In genomic region chr19:53369469-53370043, GRCm38 (mm10) we compare ENCODE assay signal across 9 mouse cellular contexts. TPM values are rescaled to one million over a fixed set of nuclear protein-coding genes. Genes with fewer than 3 reads are reported as not detected.
DNase-seq lines count a peak whose midpoint lies in the region; ATAC-seq and TF ChIP-seq lines count a peak whose summit lies in the region.
"Had no signal": no experiment of that assay in that cellular context is flagged by ENCODE, and none has a peak within 500 bp of the region (broad histone marks: within the 10 kb centered on the region; RNA-seq: fewer than 3 reads in every experiment).

No protein-coding gene starts in this region.

- TF ChIP-seq POLR2A in bone marrow macrophage, adult 2 months (IDR thresholded peaks at IDR 0.05; ENCODE audit: borderline replicate concordance, low read depth, low read length): no peak
- no peak for TF ChIP-seq POLR2A in limb, embryonic 14.5 days (IDR thresholded peaks at IDR 0.05; ENCODE audit: borderline replicate concordance, extremely low read depth, insufficient read depth, insufficient read length)

- no peak overlapping the region for H3K4me3 ChIP-seq in bone marrow macrophage, adult 2 months (ENCODE audit: insufficient read depth, low read length)
- H3K4me3 ChIP-seq in embryonic facial prominence, embryonic 14.5 days (ENCODE audit: low read depth, low read length): no peak overlapping the region
- no peak overlapping the region for H3K4me3 ChIP-seq in heart, embryonic 10.5 days
- no peak overlapping the region for H3K4me3 ChIP-seq in limb, embryonic 14.5 days (replicated peaks; ENCODE audit: low read length)
- H3K4me3 ChIP-seq in midbrain, postnatal 0 days (ENCODE audit: low read depth, low read length): no peak overlapping the region
- H3K4me3 ChIP-seq: erythroblast, embryonic 14.5 days had no signal

- no peaks in the 10 kb centered on the region for H3K27me3 ChIP-seq in embryonic facial prominence, embryonic 14.5 days (replicated peaks; ENCODE audit: control insufficient read depth, insufficient read depth, low read length)
- H3K27me3 ChIP-seq in heart, embryonic 10.5 days (ENCODE audit: insufficient read depth, poor library complexity, severe bottlenecking): no peaks in the 10 kb centered on the region
- H3K27me3 ChIP-seq in limb, embryonic 14.5 days (ENCODE audit: control insufficient read depth, insufficient read depth, low read length): no peaks in the 10 kb centered on the region
- H3K27me3 ChIP-seq in midbrain, postnatal 0 days (ENCODE audit: insufficient read depth, low read length): no peaks in the 10 kb centered on the region

- no peak overlapping the region for H3K9ac ChIP-seq in embryonic facial prominence, embryonic 14.5 days (ENCODE audit: low read depth, low read length)
- no peak overlapping the region for H3K9ac ChIP-seq in limb, embryonic 14.5 days (ENCODE audit: low read depth, low read length, severe bottlenecking)
- no peak overlapping the region for H3K9ac ChIP-seq in midbrain, postnatal 0 days (replicated peaks; ENCODE audit: low read length, poor library complexity, severe bottlenecking)

- peaks cover 13% of the 10 kb centered on the region for H3K4me1 ChIP-seq in bone marrow macrophage, adult 2 months (ENCODE audit: control insufficient read depth, insufficient read depth, low read length)
- H3K4me1 ChIP-seq in embryonic facial prominence, embryonic 14.5 days (ENCODE audit: control insufficient read depth, insufficient read depth, low read length): peaks cover 12% of the 10 kb centered on the region
- peaks cover 35% of the 10 kb centered on the region for H3K4me1 ChIP-seq in heart, embryonic 10.5 days
- peaks cover 42% of the 10 kb centered on the region for H3K4me1 ChIP-seq in limb, embryonic 14.5 days (ENCODE audit: control insufficient read depth, insufficient read depth, low read length)
- H3K4me1 ChIP-seq in midbrain, postnatal 0 days (ENCODE audit: insufficient read depth, low read length): no peaks in the 10 kb centered on the region

- H3K36me3 ChIP-seq in embryonic facial prominence, embryonic 14.5 days (ENCODE audit: control insufficient read depth, insufficient read depth, low read length): peaks cover 30% of the 10 kb centered on the region; the same call in 1 of the 2 replicates
- H3K36me3 ChIP-seq in heart, embryonic 10.5 days: peaks cover 16% of the 10 kb centered on the region
- peaks cover 18% of the 10 kb centered on the region for H3K36me3 ChIP-seq in limb, embryonic 14.5 days (ENCODE audit: control insufficient read depth, insufficient read depth, low read length)
- H3K36me3 ChIP-seq in midbrain, postnatal 0 days (ENCODE audit: insufficient read depth, low read length): peaks cover 6% of the 10 kb centered on the region; the same call in 1 of the 2 replicates

- H3K4me2 ChIP-seq in embryonic facial prominence, embryonic 14.5 days (ENCODE audit: low read depth, low read length): no peak overlapping the region
- H3K4me2 ChIP-seq in limb, embryonic 14.5 days (replicated peaks; ENCODE audit: low read depth, low read length, severe bottlenecking): peak overlapping the region; percentile 33
- no peak overlapping the region for H3K4me2 ChIP-seq in midbrain, postnatal 0 days (ENCODE audit: low read depth, low read length, poor library complexity, severe bottlenecking)

- no peaks in the 10 kb centered on the region for H3K9me3 ChIP-seq in embryonic facial prominence, embryonic 14.5 days (ENCODE audit: control insufficient read depth, low read length)
- H3K9me3 ChIP-seq in heart, embryonic 10.5 days: no peaks in the 10 kb centered on the region
- H3K9me3 ChIP-seq in limb, embryonic 14.5 days (ENCODE audit: control insufficient read depth, low read length): no peaks in the 10 kb centered on the region
- H3K9me3 ChIP-seq in midbrain, postnatal 0 days (ENCODE audit: low read length): no peaks in the 10 kb centered on the region

- ATAC-seq in CD4-positive, CD25-positive, alpha-beta regulatory T cell, adult 4 months: peak; percentile 61
- ATAC-seq in embryonic facial prominence, embryonic 14.5 days (ENCODE audit: low read depth): peak; percentile 51
- peak; percentile 45; the same call in 1 of the 2 replicates for ATAC-seq in limb, embryonic 14.5 days (ENCODE audit: low FRiP score, low read depth)
- no peak for ATAC-seq in midbrain, postnatal 0 days (ENCODE audit: low FRiP score)

- peak; percentile 89 for DNase-seq in embryonic facial prominence, embryonic 14.5 days (ENCODE audit: low spot score)
- no peak for DNase-seq in heart, embryonic 10.5 days (ENCODE audit: low spot score)
- DNase-seq in kidney, adult 9 months: peak; percentile 94
- DNase-seq in limb, embryonic 14.5 days (ENCODE audit: low spot score): peak; percentile 92
- DNase-seq in midbrain, postnatal 0 days (ENCODE audit: low spot score): peak; percentile 93
- peak; percentile 64 to 84 for DNase-seq in spleen, postnatal 10 days (ENCODE audit: low spot score in 2 of 2)

- WGBS in embryonic facial prominence, embryonic 14.5 days: 32% methylated on average over 14 of the region's 14 CpGs
- 37% methylated on average over 14 of the region's 14 CpGs for WGBS in heart, embryonic 10.5 days
- 19% methylated on average over 14 of the region's 14 CpGs for WGBS in limb, embryonic 14.5 days
- 32% methylated on average over 14 of the region's 14 CpGs for WGBS in midbrain, postnatal 0 days

- peak; percentile 70 for TF ChIP-seq CTCF in bone marrow macrophage, adult 2 months (IDR thresholded peaks at IDR 0.05; ENCODE audit: low read depth, low read length)
- TF ChIP-seq CTCF in midbrain, postnatal 0 days (IDR thresholded peaks at IDR 0.05): peak; percentile 93

- H3K27ac ChIP-seq in bone marrow macrophage, adult 2 months (ENCODE audit: insufficient read depth, low read depth, low read length): no peak overlapping the region
- no peak overlapping the region for H3K27ac ChIP-seq in embryonic facial prominence, embryonic 14.5 days (replicated peaks; ENCODE audit: low read depth, low read length)
- H3K27ac ChIP-seq in heart, embryonic 10.5 days: peak overlapping the region; percentile 37; the same call in 1 of the 2 replicates
- H3K27ac ChIP-seq in limb, embryonic 14.5 days (replicated peaks; ENCODE audit: low read depth, low read length): peak overlapping the region; percentile 58; the same call in 1 of the 2 replicates
- no peak overlapping the region for H3K27ac ChIP-seq in midbrain, postnatal 0 days (ENCODE audit: low read depth, low read length)

RNA-seq across cellular contexts. Expression of gene Gm10197, which starts 2.0 kb away (rescaled TPM):
- not detected for polyA plus RNA-seq in CD4-positive, CD25-positive, alpha-beta regulatory T cell, adult 4 months (2017; shearing (Covaris generic))
- polyA plus RNA-seq in bone marrow macrophage, adult 2 months (2012; ENCODE audit: insufficient read depth, insufficient read length, missing spikeins): not detected in 2 replicates
- 6.4 TPM in 1 of 2 replicates, not detected in the other for polyA plus RNA-seq in embryonic facial prominence, embryonic 14.5 days (2014; fragmentation: Nextera tagmentation; extraction: Ambion mirVana)
- not detected in 2 replicates for polyA plus RNA-seq in heart, embryonic 10.5 days (2016; fragmentation: Nextera tagmentation; extraction: Ambion mirVana)
- not detected in 2 replicates for polyA plus RNA-seq in limb, embryonic 14.5 days (2012; rRNA removed)
- 4.4 TPM in 1 of 2 replicates, not detected in the other for polyA plus RNA-seq in limb, embryonic 14.5 days (2014; fragmentation: Nextera tagmentation; extraction: Ambion mirVana)
- total RNA-seq in midbrain, postnatal 0 days (2014; rRNA removed): not detected in 2 replicates
- polyA plus RNA-seq in midbrain, postnatal 0 days (2015; fragmentation: Nextera tagmentation; extraction: Ambion mirVana): not detected in 2 replicates
- polyA plus RNA-seq: erythroblast, embryonic 14.5 days had no signal

RNA-seq across cellular contexts. Expression of gene Smndc1, which starts 20.8 kb away (rescaled TPM):
- polyA plus RNA-seq in CD4-positive, CD25-positive, alpha-beta regulatory T cell, adult 4 months (2017; shearing (Covaris generic)): 10 to 100 TPM; 32.0 to 32.3 TPM
- 40.8 and 44.3 TPM in 2 replicates for polyA plus RNA-seq in bone marrow macrophage, adult 2 months (2012; ENCODE audit: insufficient read depth, insufficient read length, missing spikeins)
- polyA plus RNA-seq in embryonic facial prominence, embryonic 14.5 days (2014; fragmentation: Nextera tagmentation; extraction: Ambion mirVana): 38.8 and 40.2 TPM in 2 replicates
- polyA plus RNA-seq in heart, embryonic 10.5 days (2016; fragmentation: Nextera tagmentation; extraction: Ambion mirVana): 27.6 and 31.7 TPM in 2 replicates
- 25.6 and 33.9 TPM in 2 replicates for polyA plus RNA-seq in limb, embryonic 14.5 days (2012; rRNA removed)
- polyA plus RNA-seq in limb, embryonic 14.5 days (2014; fragmentation: Nextera tagmentation; extraction: Ambion mirVana): 38.6 and 40.3 TPM in 2 replicates
- total RNA-seq in midbrain, postnatal 0 days (2014; rRNA removed): 8.9 and 17.8 TPM in 2 replicates
- polyA plus RNA-seq in midbrain, postnatal 0 days (2015; fragmentation: Nextera tagmentation; extraction: Ambion mirVana): 28.9 and 35.0 TPM in 2 replicates

RNA-seq across cellular contexts. Expression of gene Mxi1, which starts 59.2 kb away (rescaled TPM):
- 1 to 10 TPM; 4.8 to 6.2 TPM for polyA plus RNA-seq in CD4-positive, CD25-positive, alpha-beta regulatory T cell, adult 4 months (2017; shearing (Covaris generic))
- 48.3 and 49.2 TPM in 2 replicates for polyA plus RNA-seq in bone marrow macrophage, adult 2 months (2012; ENCODE audit: insufficient read depth, insufficient read length, missing spikeins)
- polyA plus RNA-seq in embryonic facial prominence, embryonic 14.5 days (2014; fragmentation: Nextera tagmentation; extraction: Ambion mirVana): 36.0 and 36.6 TPM in 2 replicates
- polyA plus RNA-seq in heart, embryonic 10.5 days (2016; fragmentation: Nextera tagmentation; extraction: Ambion mirVana): 27.7 and 28.7 TPM in 2 replicates
- 25.8 and 28.5 TPM in 2 replicates for polyA plus RNA-seq in limb, embryonic 14.5 days (2012; rRNA removed)
- 40.1 and 42.2 TPM in 2 replicates for polyA plus RNA-seq in limb, embryonic 14.5 days (2014; fragmentation: Nextera tagmentation; extraction: Ambion mirVana)
- total RNA-seq in midbrain, postnatal 0 days (2014; rRNA removed): 40.9 and 49.2 TPM in 2 replicates
- polyA plus RNA-seq in midbrain, postnatal 0 days (2015; fragmentation: Nextera tagmentation; extraction: Ambion mirVana): 37.7 and 38.8 TPM in 2 replicates

Comparison
In these comparisons a context has a peak if more than half of its experiments do, and no peak if none do; other contexts are left out.
1. H3K27ac ChIP-seq: peak in heart, embryonic 10.5 days (single experiment) and limb, embryonic 14.5 days (single experiment); none in bone marrow macrophage, adult 2 months (single experiment), embryonic facial prominence, embryonic 14.5 days (single experiment) and midbrain, postnatal 0 days (single experiment).